Comparison of ENCODE assay signal across 27 mouse cellular contexts in the genomic region with DNA sequence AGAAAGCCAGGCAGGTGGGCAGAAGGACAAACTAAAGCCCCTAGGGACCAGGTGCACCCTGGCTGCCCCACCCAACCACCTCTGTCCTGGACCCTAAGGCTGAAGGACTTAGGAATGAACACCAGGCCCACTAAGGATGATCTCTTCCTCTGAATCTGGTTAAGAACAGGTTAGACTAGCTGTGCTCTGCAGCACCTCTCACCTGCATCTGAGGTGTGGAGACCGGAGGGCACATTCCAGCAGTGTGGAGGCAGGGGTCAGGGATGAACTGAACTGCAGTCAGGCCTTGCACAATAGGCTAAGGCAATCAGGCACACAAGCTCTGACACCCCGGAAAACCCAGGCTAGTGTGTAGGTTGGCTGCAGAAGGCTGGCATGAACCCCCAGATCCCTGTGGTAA. TPM values are rescaled to one million over a fixed set of nuclear protein-coding genes. Genes with fewer than 3 reads are reported as not detected.
"Had no signal": no experiment of that assay in that cellular context is flagged by ENCODE, and none has a peak within 500 bp of the region (broad histone marks: within the 10 kb centered on the region; RNA-seq: fewer than 3 reads in every experiment).

No protein-coding gene starts in this region.

- H3K4me2 ChIP-seq: liver, embryonic 13.5 days; midbrain, embryonic 13.5 days; neural tube, embryonic 13.5 days; stomach, embryonic 15.5 days had no signal

- H3K4me3 ChIP-seq: layer of hippocampus, adult 2 months; liver, embryonic 13.5 days; megakaryocyte, embryonic 14.5 days; midbrain, embryonic 10.5 days; midbrain, embryonic 13.5 days; myocyte; neural tube, embryonic 13.5 days; stomach, embryonic 15.5 days had no signal

- ATAC-seq: intestine, embryonic 16.5 days; midbrain, embryonic 13.5 days; midbrain, embryonic 16.5 days had no signal

- H3K27me3 ChIP-seq: liver, embryonic 13.5 days; megakaryocyte, embryonic 14.5 days; neural tube, embryonic 13.5 days; stomach, embryonic 15.5 days had no signal

- H3K9ac ChIP-seq: liver, embryonic 13.5 days; midbrain, embryonic 13.5 days; neural tube, embryonic 13.5 days; stomach, embryonic 15.5 days had no signal

- H3K36me3 ChIP-seq: liver, embryonic 13.5 days; midbrain, embryonic 10.5 days; midbrain, embryonic 13.5 days; neural tube, embryonic 13.5 days; stomach, embryonic 15.5 days had no signal

- H3K27ac ChIP-seq: layer of hippocampus, adult 2 months; liver, embryonic 13.5 days; midbrain, embryonic 10.5 days; midbrain, embryonic 13.5 days; neural tube, embryonic 13.5 days; stomach, embryonic 15.5 days had no signal

- H3K4me1 ChIP-seq: liver, embryonic 13.5 days; megakaryocyte, embryonic 14.5 days; midbrain, embryonic 13.5 days; neural tube, embryonic 13.5 days; stomach, embryonic 15.5 days had no signal

- DNase-seq: kidney, adult 18-20 months; kidney, adult 9 months; kidney, postnatal 25 days; layer of hippocampus, adult 9-11 months; liver, embryonic 13.5 days; lung, postnatal 14 days; retina, postnatal 1 day; right cerebral cortex, postnatal 25 days; spleen, adult 18-20 months; thymus, adult 18-20 months; thymus, postnatal 36 days had no signal

- H3K9me3 ChIP-seq: liver, embryonic 13.5 days; midbrain, embryonic 10.5 days; midbrain, embryonic 13.5 days; neural tube, embryonic 13.5 days; stomach, embryonic 15.5 days had no signal

RNA-seq across cellular contexts. Expression of a gene that starts 18.3 kb away (rescaled TPM):
- total RNA-seq: layer of hippocampus, postnatal 25 days; left cerebral cortex, adult 18-20 months; left cerebral cortex, postnatal 36 days; liver, adult 2 months; monocyte, adult 5-6 weeks; neutrophil, adult 5-6 weeks had no signal
- polyA plus RNA-seq: intestine, embryonic 16.5 days; liver, adult 2 months; liver, embryonic 16.5 days had no signal
